Mouse (Mus musculus) liver, embryonic 14 days (tissue): ENCODE data around the gene Serpina10. TPM values are rescaled to one million over a fixed set of nuclear protein-coding genes. Genes with fewer than 3 reads are reported as not detected.

ENCODE experiments used
- polyA plus RNA-seq: library from polyadenylated mRNA; depleted of rRNA; stranded (reverse); fragments of >200 nt; gene quantifications from 2 replicates; pipeline ENCODE4 v1.2.3, GENCODE M21; 2012; rRNA removed

The Serpina10 gene
- polyA plus RNA-seq = 25.2 and 27.9 TPM in 2 replicates

GRCm38 (mm10) chr12:103631203-103631612 lies at the start of gene Serpina10:
Gene Serpina10, minus strand, starts transcription at chr12:103631444.

GRCm38 (mm10) chr12:103676039-103676438 lies 44.8 kb upstream of the Serpina10 start, which contains the start of gene Serpina16:
Gene Serpina16, minus strand, starts transcription at chr12:103676139.

GRCm38 (mm10) chr12:103656848-103657626 lies 25.8 kb upstream of the Serpina10 start, which contains the start of gene Serpina6:
Gene Serpina6, minus strand, starts transcription at chr12:103657212.

Other genes starting within 250 kb of the Serpina10 start
- gene Otub2, start 242.8 kb downstream of the Serpina10 start, polyA plus RNA-seq = 13.4 and 16.0 TPM in 2 replicates
- 0.14 and 0.20 TPM in 2 replicates for gene 9330161L09Rik, start 223.6 kb downstream of the Serpina10 start, polyA plus RNA-seq
- gene Ddx24, start 205.6 kb downstream of the Serpina10 start, polyA plus RNA-seq = 23.5 and 28.4 TPM in 2 replicates
- gene Ifi27, start 197.2 kb downstream of the Serpina10 start, polyA plus RNA-seq = 14.0 and 33.2 TPM in 2 replicates
- 6.2 and 8.6 TPM in 2 replicates for gene Ifi27l2a, start 187.8 kb downstream of the Serpina10 start, polyA plus RNA-seq
- gene Ifi27l2b, start 174.2 kb downstream of the Serpina10 start, polyA plus RNA-seq = not detected in 2 replicates
- gene Ppp4r4, start 99.2 kb downstream of the Serpina10 start, polyA plus RNA-seq = 0.95 and 1.2 TPM in 2 replicates
- gene Serpina6, start 25.8 kb upstream of the Serpina10 start, polyA plus RNA-seq = 769 and 833 TPM in 2 replicates
- gene Serpina16, start 44.7 kb upstream of the Serpina10 start, polyA plus RNA-seq = 0.06 and 0.07 TPM in 2 replicates
- not detected in 2 replicates for gene Serpina1f, start 64.1 kb upstream of the Serpina10 start, polyA plus RNA-seq
- 148 and 176 TPM in 2 replicates for gene Serpina1d, start 142.1 kb upstream of the Serpina10 start, polyA plus RNA-seq
- gene Serpina1b, start 198.9 kb upstream of the Serpina10 start, polyA plus RNA-seq = 761 and 786 TPM in 2 replicates
- 440 and 515 TPM in 2 replicates for gene Serpina1a, start 232.1 kb upstream of the Serpina10 start, polyA plus RNA-seq